Mouse (Mus musculus) hematopoietic stem cell, adult 5-6 weeks (primary cell): Measurements from ENCODE around the gene Ttll11. TPM values are rescaled to one million over a fixed set of nuclear protein-coding genes. Genes with fewer than 3 reads are reported as not detected.

Experiments used
- ATAC-seq, 2 experiments: fragments of 125-278 bp in 1 of 2; replicated peaks in 1 of 2; 2 replicates each; pipeline ENCODE4 v1.8.0; 2016 to 2017; ENCODE audit warnings: inconsistent platforms in 2 of 2, mild to moderate bottlenecking in 2 of 2, moderate number of reproducible peaks in 2 of 2, low read depth in 1 of 2, moderate TSS enrichment in 1 of 2; ENCODE audit not compliant: low FRiP score in 2 of 2, poor library complexity in 2 of 2, severe bottlenecking in 2 of 2, insufficient read depth in 1 of 2, low TSS enrichment in 1 of 2
- total RNA-seq: library from RNA; stranded (forward); fragments of 172-1452, 232-1000 nt; gene quantifications from 2 replicates; pipeline ENCODE4 v1.2.3, GENCODE M21; 2017

Gene Ttll11
- total RNA-seq, 1 experiment from 2014 or later = not detected

GRCm38 (mm10) chr2:35849632-35850230 is 130.0 kb downstream of the Ttll11 start:
- ATAC-seq = no peak

GRCm38 (mm10) chr2:35845611-35846504 is 133.9 kb downstream of the Ttll11 start:
- no peak for ATAC-seq

- no peak for ATAC-seq
Observed at GRCm38 (mm10) chr2:35843896-35844690, 135.6 kb downstream of the Ttll11 start.

GRCm38 (mm10) chr2:35842780-35843474 is 136.8 kb downstream of the Ttll11 start:
- ATAC-seq = no peak

- no peak for ATAC-seq
Observed at GRCm38 (mm10) chr2:35841841-35842420, 137.8 kb downstream of the Ttll11 start.

GRCm38 (mm10) chr2:35840956-35841816 is 138.5 kb downstream of the Ttll11 start:
- peak; percentile 89 to 90 for ATAC-seq

GRCm38 (mm10) chr2:35838751-35839479 is 140.8 kb downstream of the Ttll11 start:
- no peak for ATAC-seq

- no peak for ATAC-seq
Observed at GRCm38 (mm10) chr2:35834198-35834913, 145.4 kb downstream of the Ttll11 start.

- no peak for ATAC-seq
Observed at GRCm38 (mm10) chr2:35833546-35833945, 146.2 kb downstream of the Ttll11 start.

GRCm38 (mm10) chr2:35832742-35833425 is 146.8 kb downstream of the Ttll11 start:
- 0 out of 4 replicates have a peak, but pooled peaks of 1 of the 2 experiments have one; percentile 4 for ATAC-seq

GRCm38 (mm10) chr2:35831904-35832581 is 147.7 kb downstream of the Ttll11 start:
- ATAC-seq = peak; percentile 9 to 12; a peak in 2 of 4 replicates

- ATAC-seq = peak; percentile 88 to 92
Observed at GRCm38 (mm10) chr2:35830966-35831903, 148.5 kb downstream of the Ttll11 start.

- ATAC-seq = no peak
Observed at GRCm38 (mm10) chr2:35829136-35829535, 150.6 kb downstream of the Ttll11 start.
